Mouse (Mus musculus): Measurements from ENCODE around the gene Tob1.

DNA sequence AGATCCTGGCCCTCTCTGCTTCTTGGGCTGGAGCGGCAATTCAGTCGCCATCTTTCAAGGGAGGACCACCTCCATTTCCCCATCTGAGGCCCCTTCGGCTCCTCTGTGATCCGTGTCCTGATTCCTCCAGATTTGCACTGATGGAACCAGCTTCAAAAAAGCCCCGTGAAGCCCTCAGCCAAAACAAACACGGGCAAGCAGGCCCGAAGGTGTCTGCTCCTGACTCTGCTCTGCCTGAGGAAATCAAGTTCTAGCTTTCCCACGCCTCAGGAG lies 35.5 kb downstream of the Tob1 start:
- no peak for TF ChIP-seq TAL1 (IDR thresholded peaks at IDR 0.05; ENCODE audit: low read length)
- no peak for TF ChIP-seq GATA1 (IDR thresholded peaks at IDR 0.05; ENCODE audit: low read length)
